Mouse (Mus musculus) kidney, postnatal 4 days (tissue): Measurements from ENCODE around the gene Tns4.
A peak's percentile ranks its signal among the peaks of the same experiment; 100 is the strongest.

ENCODE experiments used
- DNase-seq, 2 experiments: peaks; one replicate each; pipeline ENCODE4 v3.0.0; 2021; ENCODE audit warnings: mixed read lengths in 2 of 2

The Tns4 gene

GRCm38 (mm10) chr11:99044306-99044705 lies 44.8 kb downstream of the Tns4 start:
- peak in 1 of 2 experiments; percentile 46 for DNase-seq

- DNase-seq: no peak
Observed at GRCm38 (mm10) chr11:99043632-99044031, 45.5 kb downstream of the Tns4 start.

- DNase-seq: peak; percentile 45 to 66
Observed at GRCm38 (mm10) chr11:99042834-99043431, 46.2 kb downstream of the Tns4 start.

- peak in 1 of 2 experiments; percentile 32 for DNase-seq
Observed at GRCm38 (mm10) chr11:99041841-99042780, 47.0 kb downstream of the Tns4 start.

GRCm38 (mm10) chr11:99041051-99041729 lies 47.9 kb downstream of the Tns4 start, which contains the start of gene Igfbp4:
Igfbp4 (plus strand) TSS chr11:99041244.
- peak; percentile 91 to 93 for DNase-seq

- peak; percentile 66 to 79 for DNase-seq
Observed at GRCm38 (mm10) chr11:99040346-99040974, 48.6 kb downstream of the Tns4 start.

- peak; percentile 89 to 93 for DNase-seq
Observed at GRCm38 (mm10) chr11:99039782-99040181, 49.3 kb downstream of the Tns4 start.

- DNase-seq: no peak
Observed at GRCm38 (mm10) chr11:99036254-99036653, 52.9 kb downstream of the Tns4 start.

GRCm38 (mm10) chr11:99035350-99035749 lies 53.8 kb downstream of the Tns4 start:
- DNase-seq: peak in 1 of 2 experiments; percentile 47

- DNase-seq: no peak
Observed at GRCm38 (mm10) chr11:99026899-99027440, 62.1 kb downstream of the Tns4 start.

GRCm38 (mm10) chr11:99025878-99026277 lies 63.2 kb downstream of the Tns4 start:
- DNase-seq: no peak

GRCm38 (mm10) chr11:99024468-99025134 lies 64.5 kb downstream of the Tns4 start:
- no peak for DNase-seq

- DNase-seq: peak; percentile 85 to 89
Observed at GRCm38 (mm10) chr11:99023500-99024467, 65.3 kb downstream of the Tns4 start, which contains the start of gene Top2a. Top2a (minus strand) TSS chr11:99024189.

- DNase-seq: no peak
Observed at GRCm38 (mm10) chr11:99023094-99023493, 66.0 kb downstream of the Tns4 start.

- DNase-seq: no peak
Observed at GRCm38 (mm10) chr11:99022384-99022933, 66.6 kb downstream of the Tns4 start.

- DNase-seq: no peak
Observed at GRCm38 (mm10) chr11:99019844-99020243, 69.3 kb downstream of the Tns4 start.
